Mouse (Mus musculus) right cerebral cortex, postnatal 25 days (tissue): ENCODE measurements around the gene Mical3.

ENCODE experiments used
- DNase-seq: peaks from one replicate; pipeline ENCODE4 v3.0.0; 2022

The Mical3 gene

GRCm38 (mm10) chr6:121004959-121005358, 125.8 kb downstream of the Mical3 start:
- DNase-seq: no peak

GRCm38 (mm10) chr6:121002952-121003351, 127.8 kb downstream of the Mical3 start:
- DNase-seq: no peak

GRCm38 (mm10) chr6:120999860-121000526, 130.8 kb downstream of the Mical3 start:
- DNase-seq: no peak

GRCm38 (mm10) chr6:120999087-120999486, 131.7 kb downstream of the Mical3 start:
- no peak for DNase-seq

- DNase-seq: no peak
These were observed 134.2 kb downstream of the Mical3 start for GRCm38 (mm10) chr6:120996607-120997006.

GRCm38 (mm10) chr6:120995541-120995940, 135.3 kb downstream of the Mical3 start:
- DNase-seq: no peak

GRCm38 (mm10) chr6:120991857-120992256, 138.9 kb downstream of the Mical3 start:
- DNase-seq: no peak

GRCm38 (mm10) chr6:120987571-120988084, 143.2 kb downstream of the Mical3 start:
- peak; percentile 41 for DNase-seq

- DNase-seq: no peak
These were observed 143.6 kb downstream of the Mical3 start for GRCm38 (mm10) chr6:120987164-120987563.

GRCm38 (mm10) chr6:120986172-120986571, 144.6 kb downstream of the Mical3 start:
- no peak for DNase-seq

GRCm38 (mm10) chr6:120982314-120982713, 148.5 kb downstream of the Mical3 start:
- no peak for DNase-seq

GRCm38 (mm10) chr6:120981537-120981936, 149.3 kb downstream of the Mical3 start:
- DNase-seq: no peak

- no peak for DNase-seq
These were observed 152.7 kb downstream of the Mical3 start for GRCm38 (mm10) chr6:120978019-120978621.

- DNase-seq: no peak
These were observed 153.8 kb downstream of the Mical3 start for GRCm38 (mm10) chr6:120976991-120977390.

GRCm38 (mm10) chr6:120976097-120976496, 154.7 kb downstream of the Mical3 start:
- no peak for DNase-seq

GRCm38 (mm10) chr6:120971797-120972590, 158.8 kb downstream of the Mical3 start:
- peak; percentile 78 for DNase-seq

GRCm38 (mm10) chr6:120970939-120971796, 159.6 kb downstream of the Mical3 start:
- DNase-seq: no peak

- no peak for DNase-seq
These were observed 165.0 kb downstream of the Mical3 start for GRCm38 (mm10) chr6:120965814-120966213.

- no peak for DNase-seq
These were observed 166.6 kb downstream of the Mical3 start for GRCm38 (mm10) chr6:120964179-120964578.

- DNase-seq: peak; percentile 24
These were observed 170.3 kb downstream of the Mical3 start for GRCm38 (mm10) chr6:120960338-120961030.

- DNase-seq: no peak
These were observed 173.5 kb downstream of the Mical3 start for GRCm38 (mm10) chr6:120957331-120957730.
